Mouse (Mus musculus): Measurements from ENCODE around the gene Pcdh7.
"Not testable (repeated sequence)": the region's sequence is repeated elsewhere in the genome, so short reads cannot be mapped to it uniquely, and the experiment has no call there.

The Pcdh7 gene

GRCm38 (mm10) chr5:58174335-58174734, 456.6 kb downstream of the Pcdh7 start:
- not testable (repeated sequence) for DNase-seq

GRCm38 (mm10) chr5:58175532-58175931, 457.8 kb downstream of the Pcdh7 start:
- no peak for DNase-seq
